Mouse (Mus musculus): ENCODE results near the gene Zfp113. TPM values are rescaled to one million over a fixed set of nuclear protein-coding genes. Genes with fewer than 3 reads are reported as not detected.

The Zfp113 gene
- polyA plus RNA-seq (2012; rRNA removed) = 10.6 and 11.5 TPM in 2 replicates

GRCm38 (mm10) chr5:138155443-138155976 is at the start of gene Zfp113:
Gene Zfp113 (minus strand): TSS chr5:138155744.

GRCm38 (mm10) chr5:138193771-138194727 is 38.5 kb upstream of the Zfp113 start, which contains the start of gene Mblac1:
Gene Mblac1 (plus strand): TSS chr5:138194314.

GRCm38 (mm10) chr5:138186950-138187638 is 31.6 kb upstream of the Zfp113 start, which contains the start of the genes Taf6 and Cnpy4:
Gene Taf6 (minus strand): TSS chr5:138187451.
Gene Cnpy4 (plus strand): TSS chr5:138187485.

GRCm38 (mm10) chr5:138171695-138172491 is 16.3 kb upstream of the Zfp113 start, which contains the start of the genes Ap4m1 and Mcm7:
Gene Ap4m1 (plus strand): TSS chr5:138172002.
Gene Mcm7 (minus strand): TSS chr5:138172422.

GRCm38 (mm10) chr5:138160842-138161665 is 5.5 kb upstream of the Zfp113 start, which contains the start of gene Cops6:
Gene Cops6 (plus strand): TSS chr5:138161071.

GRCm38 (mm10) chr5:138116255-138117198 is 39.0 kb downstream of the Zfp113 start, which contains the start of gene Zscan21:
Gene Zscan21 (plus strand): TSS chr5:138116903.

Other genes starting within 250 kb of the Zfp113 start
- 0.05 TPM in 1 of 2 replicates, not detected in the other for gene Cyp3a13, start 234.1 kb downstream of the Zfp113 start, polyA plus RNA-seq (2012; rRNA removed)
- 0.38 and 0.71 TPM in 2 replicates for gene Gjc3, start 192.6 kb downstream of the Zfp113 start, polyA plus RNA-seq (2012; rRNA removed)
- gene Azgp1, start 174.2 kb downstream of the Zfp113 start, polyA plus RNA-seq (2012; rRNA removed) = not detected in 2 replicates
- not detected in 2 replicates for gene Smok3a, start 134.5 kb downstream of the Zfp113 start, polyA plus RNA-seq (2012; rRNA removed)
- gene Smok3b, start 134.3 kb downstream of the Zfp113 start, polyA plus RNA-seq (2012; rRNA removed) = not detected in 2 replicates
- gene Smok3c, start 102.5 kb downstream of the Zfp113 start, polyA plus RNA-seq (2012; rRNA removed) = not detected in 2 replicates
- gene Zkscan1, start 70.7 kb downstream of the Zfp113 start, polyA plus RNA-seq (2012; rRNA removed) = 16.6 and 18.9 TPM in 2 replicates
- 66.8 and 74.4 TPM in 2 replicates for gene Zscan21, start 38.8 kb downstream of the Zfp113 start, polyA plus RNA-seq (2012; rRNA removed)
- 134 and 138 TPM in 2 replicates for gene Cops6, start 5.3 kb upstream of the Zfp113 start, polyA plus RNA-seq (2012; rRNA removed)
- 67.2 TPM in 2 replicates for gene Ap4m1, start 16.3 kb upstream of the Zfp113 start, polyA plus RNA-seq (2012; rRNA removed)
- gene Mcm7, start 16.7 kb upstream of the Zfp113 start, polyA plus RNA-seq (2012; rRNA removed) = 156 and 192 TPM in 2 replicates
- gene Taf6, start 31.7 kb upstream of the Zfp113 start, polyA plus RNA-seq (2012; rRNA removed) = 88.3 and 101 TPM in 2 replicates
- gene Cnpy4, start 31.7 kb upstream of the Zfp113 start, polyA plus RNA-seq (2012; rRNA removed) = 32.2 and 35.5 TPM in 2 replicates
- gene Mblac1, start 38.6 kb upstream of the Zfp113 start, polyA plus RNA-seq (2012; rRNA removed) = 8.7 and 9.9 TPM in 2 replicates
- gene Nxpe5, start 70.2 kb upstream of the Zfp113 start, polyA plus RNA-seq (2012; rRNA removed) = 0.04 and 0.05 TPM in 2 replicates
- 136 and 141 TPM in 2 replicates for gene Lamtor4, start 99.7 kb upstream of the Zfp113 start, polyA plus RNA-seq (2012; rRNA removed)
- gene BC037034, start 108.3 kb upstream of the Zfp113 start, polyA plus RNA-seq (2012; rRNA removed) = 137 and 147 TPM in 2 replicates
- 0.70 and 0.85 TPM in 2 replicates for gene Gal3st4, start 117.1 kb upstream of the Zfp113 start, polyA plus RNA-seq (2012; rRNA removed)
- 0.50 and 0.59 TPM in 2 replicates for gene Gm43720, start 124.2 kb upstream of the Zfp113 start, polyA plus RNA-seq (2012; rRNA removed)
- gene Gpc2, start 124.3 kb upstream of the Zfp113 start, polyA plus RNA-seq (2012; rRNA removed) = 623 and 676 TPM in 2 replicates
- gene Stag3, start 124.5 kb upstream of the Zfp113 start, polyA plus RNA-seq (2012; rRNA removed) = 19.5 and 20.7 TPM in 2 replicates
- 0.09 and 0.14 TPM in 2 replicates for gene Pvrig, start 186.2 kb upstream of the Zfp113 start, polyA plus RNA-seq (2012; rRNA removed)

Measured in central nervous system, embryonic 14 days (tissue).